ENCODE assay signal across 13 mouse cellular contexts in genomic region chr13:49544279-49544678, GRCm38 (mm10). TPM values are rescaled to one million over a fixed set of nuclear protein-coding genes. Genes with fewer than 3 reads are reported as not detected.
DNase-seq lines count a peak whose midpoint lies in the region; ATAC-seq and TF ChIP-seq lines count a peak whose summit lies in the region.
"Had no signal": no experiment of that assay in that cellular context is flagged by ENCODE, and none has a peak within 500 bp of the region (broad histone marks: within the 10 kb centered on the region; RNA-seq: fewer than 3 reads in every experiment).

Aspn (plus strand) TSS chr13:49544443.

- WGBS in intestine, embryonic 15.5 days = 50% methylated on average over 3 of the region's 3 CpGs
- 82% methylated on average over 3 of the region's 3 CpGs for WGBS in midbrain, embryonic 11.5 days

- H3K36me3 ChIP-seq in intestine, embryonic 15.5 days = no peaks in the 10 kb centered on the region
- no peaks in the 10 kb centered on the region for H3K36me3 ChIP-seq in midbrain, embryonic 11.5 days (ENCODE audit: control insufficient read depth, insufficient read depth, low read length)

- H3K4me2 ChIP-seq in intestine, embryonic 15.5 days (replicated peaks) = no peak within 1 kb of the TSS
- H3K4me2 ChIP-seq in midbrain, embryonic 11.5 days = no peak within 1 kb of the TSS

- no peak for TF ChIP-seq CTCF in gastrocnemius, adult 2 months (IDR thresholded peaks at IDR 0.05)

- no peaks in the 10 kb centered on the region for H3K4me1 ChIP-seq in intestine, embryonic 15.5 days (replicated peaks)
- H3K4me1 ChIP-seq in midbrain, embryonic 11.5 days (ENCODE audit: control insufficient read depth, insufficient read depth, low read length) = no peaks in the 10 kb centered on the region

- intact Hi-C loops in gastrocnemius, adult 2 months (cut with DNase I) = no loop called here

- no peaks in the 10 kb centered on the region for H3K9me3 ChIP-seq in intestine, embryonic 15.5 days
- H3K9me3 ChIP-seq in midbrain, embryonic 11.5 days (ENCODE audit: control insufficient read depth, low read length) = no peaks in the 10 kb centered on the region

- peak within 1 kb of the TSS; percentile 82 for H3K27ac ChIP-seq in gastrocnemius, adult 2 months
- 0 out of 2 replicates have a peak within 1 kb of the TSS, but pooled peaks have one; percentile 44 for H3K27ac ChIP-seq in intestine, embryonic 15.5 days
- no peak within 1 kb of the TSS for H3K27ac ChIP-seq in midbrain, embryonic 11.5 days (ENCODE audit: low read depth, low read length)
- H3K27ac ChIP-seq: left cerebral cortex, adult 2 months had no signal

- peak; percentile 47; the same call in 1 of the 2 replicates for ATAC-seq in intestine, embryonic 15.5 days
- ATAC-seq in midbrain, embryonic 11.5 days (ENCODE audit: low FRiP score) = no peak

- H3K9ac ChIP-seq in intestine, embryonic 15.5 days = no peak within 1 kb of the TSS
- no peak within 1 kb of the TSS for H3K9ac ChIP-seq in midbrain, embryonic 11.5 days (ENCODE audit: low read length)

- H3K4me3 ChIP-seq in gastrocnemius, adult 2 months = peak within 1 kb of the TSS; percentile 60
- no peak within 1 kb of the TSS for H3K4me3 ChIP-seq in intestine, embryonic 15.5 days (replicated peaks)
- no peak within 1 kb of the TSS for H3K4me3 ChIP-seq in midbrain, embryonic 11.5 days (ENCODE audit: low read depth, low read length)
- H3K4me3 ChIP-seq: left cerebral cortex, adult 2 months had no signal

- no peaks in the 10 kb centered on the region for H3K27me3 ChIP-seq in intestine, embryonic 15.5 days (replicated peaks)
- H3K27me3 ChIP-seq in midbrain, embryonic 11.5 days (ENCODE audit: control insufficient read depth, insufficient read depth, low read length) = no peaks in the 10 kb centered on the region

- no peak for DNase-seq in gastrocnemius, adult 2 months
- no peak for DNase-seq in gastrocnemius, adult 18-20 months (ENCODE audit: low spot score)
- peak; percentile 82 for DNase-seq in NIH3T3 (ENCODE audit: low read depth)
- no peak for DNase-seq in gastrocnemius, postnatal 4 days (ENCODE audit: low spot score in 2 of 2)
- no peak for DNase-seq in retina, embryonic 14.5 days (ENCODE audit: low spot score)
- no peak for DNase-seq in midbrain, embryonic 11.5 days (ENCODE audit: low spot score, missing footprints)
- no peak for DNase-seq in frontal cortex, postnatal 10 days (ENCODE audit: low spot score in 2 of 2)
- DNase-seq: kidney, adult 9 months; lung, adult 2 months; retina, postnatal 1 day had no signal

RNA-seq across cellular contexts. Expression of gene Aspn, which starts in this region (rescaled TPM):
- 10 to 100 TPM; 13.0 to 19.6 TPM for total RNA-seq in gastrocnemius, adult 2 months (2021)
- total RNA-seq in gastrocnemius, adult 18-20 months (2021) = 10 to 100 TPM in 1 of 2 experiments, 1 to 10 TPM in 1; 7.6 to 14.9 TPM
- 100 to 1,000 TPM; 194 to 215 TPM for total RNA-seq in gastrocnemius, postnatal 4 days (2021)
- polyA plus RNA-seq in intestine, embryonic 15.5 days (2015; fragmentation: Nextera tagmentation; extraction: Ambion mirVana) = 21.2 and 25.5 TPM in 2 replicates
- 0.05 and 0.66 TPM in 2 replicates for polyA plus RNA-seq in midbrain, embryonic 11.5 days (2014; fragmentation: Nextera tagmentation; extraction: Ambion mirVana)
- total RNA-seq: hematopoietic stem cell, adult 5-6 weeks had no signal

Comparison
In these comparisons a context has a peak if more than half of its experiments do, and no peak if none do; other contexts are left out.
1. RNA of gene Aspn (total RNA-seq): 194 to 215 TPM in gastrocnemius, postnatal 4 days; 13.0 to 19.6 TPM in gastrocnemius, adult 2 months and 7.6 to 14.9 TPM in gastrocnemius, adult 18-20 months; every median in the first group is over 4 times any median in the second.
2. RNA of gene Aspn (polyA plus RNA-seq): 21.2 to 25.5 TPM in intestine, embryonic 15.5 days; 0.05 to 0.66 TPM in midbrain, embryonic 11.5 days; every median in the first group is over 10 times any median in the second.